Mouse (Mus musculus) megakaryocyte progenitor cell, adult 5-6 weeks (primary cell): ENCODE measurements at regions not wholly inside any gene's neighbourhood (a gene's known extent, or its start where the extent isn't known, plus 50 kb on each side); places are given as distances from the start of the nearest gene placed in this dataset.
"Not testable (repeated sequence)": the region's sequence is repeated elsewhere in the genome, so short reads cannot be mapped to it uniquely, and the experiment has no call there.

Experiments
- ATAC-seq: replicated peaks from 2 replicates; pipeline ENCODE4 v1.8.0; 2016; ENCODE audit warnings: mild to moderate bottlenecking, moderate TSS enrichment, inconsistent platforms; ENCODE audit not compliant: poor library complexity

GRCm38 (mm10) chr5:91762589-91762988 lies 200.3 kb downstream of the Rchy1 start:
- ATAC-seq = no peak

GRCm38 (mm10) chr5:91755958-91756357 lies 206.9 kb downstream of the Rchy1 start:
- no peak for ATAC-seq

- not testable (repeated sequence) for ATAC-seq
Observed at GRCm38 (mm10) chr5:91752846-91753245, 210.0 kb downstream of the Rchy1 start.

GRCm38 (mm10) chr5:91751168-91751567 lies 211.7 kb downstream of the Rchy1 start:
- peak; percentile 87 for ATAC-seq

- no peak for ATAC-seq
Observed at GRCm38 (mm10) chr5:91746077-91746476, 216.8 kb downstream of the Rchy1 start.

- ATAC-seq = no peak
Observed at GRCm38 (mm10) chr5:91744389-91744788, 218.5 kb downstream of the Rchy1 start.

- no peak for ATAC-seq
Observed at GRCm38 (mm10) chr5:91740159-91740537, 222.7 kb downstream of the Rchy1 start.

GRCm38 (mm10) chr5:91739433-91740158 lies 222.2 kb downstream of the Parm1 start:
- no peak for ATAC-seq

- no peak for ATAC-seq
Observed at GRCm38 (mm10) chr5:91732002-91732401, 214.6 kb downstream of the Parm1 start.

- no peak for ATAC-seq
Observed at GRCm38 (mm10) chr5:91731155-91731554, 213.7 kb downstream of the Parm1 start.

GRCm38 (mm10) chr5:91729868-91730267 lies 212.5 kb downstream of the Parm1 start:
- peak; percentile 90 for ATAC-seq

GRCm38 (mm10) chr5:91729415-91729814 lies 212.0 kb downstream of the Parm1 start:
- ATAC-seq = no peak

- no peak for ATAC-seq
Observed at GRCm38 (mm10) chr5:91727448-91727847, 210.0 kb downstream of the Parm1 start.

- no peak for ATAC-seq
Observed at GRCm38 (mm10) chr5:91726118-91726500, 208.7 kb downstream of the Parm1 start.

GRCm38 (mm10) chr5:91725380-91726117 lies 208.1 kb downstream of the Parm1 start:
- no peak for ATAC-seq

- ATAC-seq = no peak
Observed at GRCm38 (mm10) chr5:91724881-91725280, 207.5 kb downstream of the Parm1 start.

- ATAC-seq = no peak
Observed at GRCm38 (mm10) chr5:91723416-91723815, 206.0 kb downstream of the Parm1 start.

GRCm38 (mm10) chr5:91722982-91723381 lies 205.6 kb downstream of the Parm1 start:
- ATAC-seq = no peak

- no peak for ATAC-seq
Observed at GRCm38 (mm10) chr5:91722403-91722802, 205.0 kb downstream of the Parm1 start.

GRCm38 (mm10) chr5:91721231-91722096 lies 204.0 kb downstream of the Parm1 start:
- peak; percentile 91 for ATAC-seq

- ATAC-seq = no peak
Observed at GRCm38 (mm10) chr5:91713020-91713419, 195.6 kb downstream of the Parm1 start.
